ENCODE assay signal across 17 mouse cellular contexts in genomic region chr7:25056951-25057350, GRCm38 (mm10). TPM values are rescaled to one million over a fixed set of nuclear protein-coding genes. Genes with fewer than 3 reads are reported as not detected.
DNase-seq lines count a peak whose midpoint lies in the region; ATAC-seq and TF ChIP-seq lines count a peak whose summit lies in the region.
"Had no signal": no experiment of that assay in that cellular context is flagged by ENCODE, and none has a peak within 500 bp of the region (broad histone marks: within the 10 kb centered on the region; RNA-seq: fewer than 3 reads in every experiment).

No protein-coding gene starts in this region.

- WGBS in forebrain, embryonic 14.5 days = 78% methylated on average over 4 of the region's 4 CpGs
- 66% methylated on average over 4 of the region's 4 CpGs for WGBS in forebrain, postnatal 0 days
- 22% methylated on average over 4 of the region's 4 CpGs for WGBS in heart, embryonic 14.5 days

- no peaks in the 10 kb centered on the region for H3K27me3 ChIP-seq in forebrain, embryonic 14.5 days (replicated peaks; ENCODE audit: control insufficient read depth, insufficient read depth, low read length)
- no peaks in the 10 kb centered on the region for H3K27me3 ChIP-seq in forebrain, postnatal 0 days (ENCODE audit: insufficient read depth, low read length)
- no peaks in the 10 kb centered on the region for H3K27me3 ChIP-seq in heart, embryonic 14.5 days (ENCODE audit: control insufficient read depth, insufficient read depth, low read length)
- H3K27me3 ChIP-seq: embryonic facial prominence, embryonic 13.5 days; Patski had no signal

- peak; percentile 19 for DNase-seq in forebrain, embryonic 14.5 days (ENCODE audit: low spot score)
- no peak for DNase-seq in forebrain, postnatal 0 days
- DNase-seq in heart, postnatal 14 days = no peak
- peak; percentile 78 for DNase-seq in brain, adult 2 months (ENCODE audit: low read depth, low spot score)
- DNase-seq in lung, postnatal 10 days = peak; percentile 25
- DNase-seq in layer of hippocampus, adult 9-11 months = no peak
- DNase-seq: adrenal gland, postnatal 14 days; right cerebral cortex, adult 18-20 months; thymus, adult 18-20 months had no signal

- no peak overlapping the region for H3K4me2 ChIP-seq in forebrain, embryonic 14.5 days (ENCODE audit: low read length)
- H3K4me2 ChIP-seq in forebrain, postnatal 0 days (ENCODE audit: low read depth) = no peak overlapping the region
- no peak overlapping the region for H3K4me2 ChIP-seq in heart, embryonic 14.5 days (ENCODE audit: low read length)
- H3K4me2 ChIP-seq: embryonic facial prominence, embryonic 13.5 days; hindbrain, embryonic 14.5 days had no signal

- TF ChIP-seq CTCF in forebrain, postnatal 0 days (IDR thresholded peaks at IDR 0.05; ENCODE audit: low read depth) = no peak

- H3K36me3 ChIP-seq in forebrain, embryonic 14.5 days (ENCODE audit: control insufficient read depth, insufficient read depth, low read length) = peaks cover 98% of the 10 kb centered on the region
- peaks cover 89% of the 10 kb centered on the region for H3K36me3 ChIP-seq in forebrain, postnatal 0 days (ENCODE audit: insufficient read depth)
- peaks cover 83% of the 10 kb centered on the region for H3K36me3 ChIP-seq in heart, embryonic 14.5 days (ENCODE audit: control insufficient read depth, insufficient read depth, low read length)

- ATAC-seq in forebrain, embryonic 14.5 days = no peak
- no peak for ATAC-seq in forebrain, postnatal 0 days
- no peak; the same call in 1 of the 2 replicates for ATAC-seq in heart, embryonic 14.5 days (ENCODE audit: insufficient number of reproducible peaks, insufficient read depth, low FRiP score, low read depth)
- ATAC-seq: activated CD4-positive, CD25-positive, alpha-beta regulatory T cell, adult 4 months; intestine, postnatal 0 days; midbrain, embryonic 16.5 days; Patski had no signal

- no peaks in the 10 kb centered on the region for H3K9me3 ChIP-seq in forebrain, embryonic 14.5 days (replicated peaks; ENCODE audit: control insufficient read depth, low read length)
- no peaks in the 10 kb centered on the region for H3K9me3 ChIP-seq in forebrain, postnatal 0 days (ENCODE audit: low read length)
- no peaks in the 10 kb centered on the region for H3K9me3 ChIP-seq in heart, embryonic 14.5 days (ENCODE audit: control insufficient read depth, low read length)
- H3K9me3 ChIP-seq: embryonic facial prominence, embryonic 13.5 days had no signal

- H3K4me1 ChIP-seq in forebrain, embryonic 14.5 days (ENCODE audit: control insufficient read depth, insufficient read depth, low read length) = no peaks in the 10 kb centered on the region
- no peaks in the 10 kb centered on the region for H3K4me1 ChIP-seq in forebrain, postnatal 0 days (ENCODE audit: insufficient read depth)
- peaks cover 10 to 17% of the 10 kb centered on the region in 2 experiments for H3K4me1 ChIP-seq in heart, embryonic 14.5 days (ENCODE audit: control insufficient read depth in 2 of 2, insufficient read depth in 2 of 2, low read length in 2 of 2)
- H3K4me1 ChIP-seq: embryonic facial prominence, embryonic 13.5 days had no signal

- no peak overlapping the region for H3K4me3 ChIP-seq in forebrain, embryonic 14.5 days (ENCODE audit: low read depth, low read length)
- no peak overlapping the region for H3K4me3 ChIP-seq in forebrain, postnatal 0 days (ENCODE audit: low read depth, low read length)
- no peak overlapping the region for H3K4me3 ChIP-seq in heart, embryonic 14.5 days (ENCODE audit: control insufficient read depth in 1 of 2, insufficient read depth in 1 of 2, low read depth in 1 of 2, low read length in 2 of 2)
- H3K4me3 ChIP-seq: embryonic facial prominence, embryonic 13.5 days had no signal

- H3K27ac ChIP-seq in forebrain, embryonic 14.5 days (ENCODE audit: low read depth, low read length) = no peak overlapping the region
- no peak overlapping the region for H3K27ac ChIP-seq in forebrain, postnatal 0 days (ENCODE audit: low read depth, low read length)
- peak overlapping the region; percentile 55 to 75 for H3K27ac ChIP-seq in heart, embryonic 14.5 days (replicated peaks in 1 of 2; ENCODE audit: control insufficient read depth in 1 of 2, insufficient read depth in 1 of 2, low read depth in 2 of 2, low read length in 2 of 2)
- H3K27ac ChIP-seq: embryonic facial prominence, embryonic 13.5 days; hindbrain, embryonic 14.5 days; kidney, postnatal 0 days had no signal

- no peak overlapping the region for H3K9ac ChIP-seq in forebrain, embryonic 14.5 days (ENCODE audit: low read length)
- H3K9ac ChIP-seq in forebrain, postnatal 0 days = no peak overlapping the region
- H3K9ac ChIP-seq in heart, embryonic 14.5 days (ENCODE audit: low read length) = peak overlapping the region; percentile 3; the same call in 1 of the 2 replicates
- H3K9ac ChIP-seq: embryonic facial prominence, embryonic 13.5 days; hindbrain, embryonic 14.5 days had no signal

- intact Hi-C loops in heart, postnatal 14 days (cut with DNase I) = no loop called here

RNA-seq across cellular contexts. Expression of gene Grik5, which starts 15.2 kb away (rescaled TPM):
- 11.2 and 14.2 TPM in 2 replicates for polyA plus RNA-seq in forebrain, embryonic 14.5 days (2014; fragmentation: Nextera tagmentation; extraction: Ambion mirVana)
- total RNA-seq in forebrain, postnatal 0 days (2014; rRNA removed) = 94.1 and 106 TPM in 2 replicates
- polyA plus RNA-seq in forebrain, postnatal 0 days (2015; fragmentation: Nextera tagmentation; extraction: Ambion mirVana) = 10.2 and 15.8 TPM in 2 replicates
- polyA plus RNA-seq in heart, embryonic 14.5 days (2014; fragmentation: Nextera tagmentation; extraction: Ambion mirVana) = 5.7 and 8.3 TPM in 2 replicates
- total RNA-seq in heart, postnatal 14 days (2021) = 1 to 10 TPM; 5.8 to 7.6 TPM

RNA-seq across cellular contexts. Expression of gene Zfp574, which starts 15.4 kb away (rescaled TPM):
- 18.9 and 28.4 TPM in 2 replicates for polyA plus RNA-seq in forebrain, embryonic 14.5 days (2014; fragmentation: Nextera tagmentation; extraction: Ambion mirVana)
- total RNA-seq in forebrain, postnatal 0 days (2014; rRNA removed) = 25.4 and 31.5 TPM in 2 replicates
- 30.6 and 33.0 TPM in 2 replicates for polyA plus RNA-seq in forebrain, postnatal 0 days (2015; fragmentation: Nextera tagmentation; extraction: Ambion mirVana)
- 14.5 and 14.8 TPM in 2 replicates for polyA plus RNA-seq in heart, embryonic 14.5 days (2014; fragmentation: Nextera tagmentation; extraction: Ambion mirVana)
- 10 to 100 TPM; 10.5 to 11.2 TPM for total RNA-seq in heart, postnatal 14 days (2021)

RNA-seq across cellular contexts. Expression of gene Atp1a3, which starts 51.2 kb away (rescaled TPM):
- polyA plus RNA-seq in forebrain, embryonic 14.5 days (2014; fragmentation: Nextera tagmentation; extraction: Ambion mirVana) = 122 and 183 TPM in 2 replicates
- total RNA-seq in forebrain, postnatal 0 days (2014; rRNA removed) = 204 and 256 TPM in 2 replicates
- 432 and 535 TPM in 2 replicates for polyA plus RNA-seq in forebrain, postnatal 0 days (2015; fragmentation: Nextera tagmentation; extraction: Ambion mirVana)
- 0.67 and 0.76 TPM in 2 replicates for polyA plus RNA-seq in heart, embryonic 14.5 days (2014; fragmentation: Nextera tagmentation; extraction: Ambion mirVana)
- under 1 TPM; 0.62 to 0.80 TPM for total RNA-seq in heart, postnatal 14 days (2021)

Comparison
In these comparisons a context has a peak if more than half of its experiments do, and no peak if none do; other contexts are left out.
1. DNase-seq: peak in forebrain, embryonic 14.5 days (single experiment), brain, adult 2 months (single experiment) and lung, postnatal 10 days (single experiment); none in forebrain, postnatal 0 days (single experiment), heart, postnatal 14 days (0 of 2) and layer of hippocampus, adult 9-11 months (single experiment).
2. H3K27ac ChIP-seq: peak in heart, embryonic 14.5 days (2 of 2); none in forebrain, embryonic 14.5 days (single experiment) and forebrain, postnatal 0 days (single experiment).
3. RNA of gene Atp1a3, which starts 51.2 kb away (polyA plus RNA-seq): 432 to 535 TPM in forebrain, postnatal 0 days and 122 to 183 TPM in forebrain, embryonic 14.5 days; 0.67 to 0.76 TPM in heart, embryonic 14.5 days; every median in the first group is over 10 times any median in the second.